Mouse (Mus musculus) cerebellum, adult 2 months (tissue): ENCODE data around the gene Synj2. TPM values are rescaled to one million over a fixed set of nuclear protein-coding genes. Genes with fewer than 3 reads are reported as not detected.

Source experiments
- DNase-seq, 2 experiments: peaks; one replicate each; pipeline ENCODE4 v3.0.0; 2021
- H3K27ac ChIP-seq: fragments of 200-500 bp; 2 replicates; pipeline ENCODE4 v1.5.1; 2012; ENCODE audit warnings: low read length, control low read depth, inconsistent platforms; ENCODE audit not compliant: insufficient read depth
- H3K27me3 ChIP-seq: fragments of 200-500 bp; 2 replicates; pipeline ENCODE4 v1.6.1; 2012; ENCODE audit warnings: inconsistent platforms, mild to moderate bottlenecking, low read length, moderate library complexity; ENCODE audit not compliant: control insufficient read depth, insufficient read depth
- H3K4me1 ChIP-seq: fragments of 200-500 bp; 2 replicates; pipeline ENCODE4 v1.6.1; 2011; ENCODE audit warnings: low read length; ENCODE audit not compliant: control insufficient read depth, insufficient read depth
- H3K4me3 ChIP-seq: fragments of 200-500 bp; replicated peaks from 2 replicates; pipeline ENCODE3; 2011; ENCODE audit warnings: mild to moderate bottlenecking, low read depth, low read length, control low read depth; ENCODE audit not compliant: insufficient read depth
- CTCF ChIP-seq: fragments of 200-500 bp; IDR thresholded peaks from 2 replicates; pipeline ENCODE4 v1.5.1; 2011; ENCODE audit warnings: low read depth, mild to moderate bottlenecking, control low read depth, low read length, moderate library complexity, borderline replicate concordance; ENCODE audit not compliant: insufficient read depth
- POLR2A ChIP-seq: fragments of 200-500 bp; IDR thresholded peaks from 2 replicates; pipeline ENCODE4 v1.6.1; 2011; ENCODE audit warnings: low read length, control low read depth, borderline replicate concordance; ENCODE audit not compliant: insufficient read depth
- WGBS: fragments of 180-500 bp; shearing (Covaris S2); methylation state at CpG from one replicate; pipeline ENCODE4 v1.1.7; 2018; 5-methylcytosine and 5-hydroxymethylcytosine counted together
- polyA plus RNA-seq: library from polyadenylated mRNA; depleted of rRNA; stranded (reverse); fragments of >200 nt; gene quantifications from 2 replicates; pipeline ENCODE4 v1.2.3, GENCODE M21; 2012

Synj2 gene
- polyA plus RNA-seq, 1 experiment: 25.1 TPM

- no peak for DNase-seq
- no peaks in the 10 kb centered on the region for H3K27me3 ChIP-seq
- H3K4me3 ChIP-seq: no peak overlapping the region
- 41% methylated on average over 10 of the region's 10 CpGs for WGBS
- TF ChIP-seq CTCF (no peak), POLR2A (no peak)
- no peak overlapping the region for H3K27ac ChIP-seq
- peaks cover 39% of the 10 kb centered on the region for H3K4me1 ChIP-seq
These were observed 37.5 kb downstream of the Synj2 start for GRCm38 (mm10) chr17:5978505-5979077.

- 70% methylated on average over 6 of the region's 6 CpGs for WGBS
- H3K4me1 ChIP-seq: peaks cover 41% of the 10 kb centered on the region
These were observed 39.8 kb downstream of the Synj2 start for GRCm38 (mm10) chr17:5980860-5981259.

GRCm38 (mm10) chr17:5983150-5983549 is 42.1 kb downstream of the Synj2 start:
- H3K4me3 ChIP-seq: no peak overlapping the region
- DNase-seq: no peak
- H3K27ac ChIP-seq: no peak overlapping the region
- no peaks in the 10 kb centered on the region for H3K27me3 ChIP-seq
- no peak for TF ChIP-seq POLR2A
- no peak for TF ChIP-seq CTCF
- 78% methylated on average over 6 of the region's 6 CpGs for WGBS
- H3K4me1 ChIP-seq: peaks cover 34% of the 10 kb centered on the region

More at GRCm38 (mm10) chr17:5980860-5981259, 39.8 kb downstream of the Synj2 start:
- Histone ChIP-seq H3K4me3 (no peak overlapping the region), H3K27me3 (no peaks in the 10 kb centered on the region), H3K27ac (no peak overlapping the region)
- TF ChIP-seq POLR2A (no peak), CTCF (peak; percentile 42; the same call in 1 of the 2 replicates)
- DNase-seq: no peak

- H3K27me3 ChIP-seq: no peaks in the 10 kb centered on the region
- no peak overlapping the region for H3K4me3 ChIP-seq
- WGBS: 27% methylated on average over 6 of the region's 6 CpGs
- peak; percentile 44 to 47 for DNase-seq
- no peak for TF ChIP-seq CTCF
- H3K27ac ChIP-seq: peak overlapping the region; percentile 43; the same call in 1 of the 2 replicates
- H3K4me1 ChIP-seq: peaks cover 27% of the 10 kb centered on the region
These were observed 42.8 kb downstream of the Synj2 start for GRCm38 (mm10) chr17:5983901-5984300.

- DNase-seq: no peak
- Histone ChIP-seq H3K4me1 (peaks cover 21% of the 10 kb centered on the region), H3K4me3 (no peak overlapping the region), H3K27ac (no peak overlapping the region), H3K27me3 (no peaks in the 10 kb centered on the region)
- 91% methylated on average over 13 of the region's 13 CpGs for WGBS
- TF ChIP-seq POLR2A (no peak), CTCF (no peak)
These were observed 43.7 kb downstream of the Synj2 start for GRCm38 (mm10) chr17:5984700-5985231.

- Histone ChIP-seq H3K27ac (no peak overlapping the region), H3K4me1 (peaks cover 21% of the 10 kb centered on the region), H3K27me3 (no peaks in the 10 kb centered on the region), H3K4me3 (no peak overlapping the region)
- no peak for TF ChIP-seq POLR2A
- WGBS: 85% methylated on average over 1 of the region's 1 CpGs
- DNase-seq: no peak
These were observed 44.2 kb downstream of the Synj2 start for GRCm38 (mm10) chr17:5985271-5985670.

GRCm38 (mm10) chr17:5987271-5988056 is 46.4 kb downstream of the Synj2 start:
- DNase-seq: no peak
- peaks cover 21% of the 10 kb centered on the region for H3K4me1 ChIP-seq
- no peaks in the 10 kb centered on the region for H3K27me3 ChIP-seq
- 68% methylated on average over 11 of the region's 11 CpGs for WGBS
- H3K27ac ChIP-seq: no peak overlapping the region
- H3K4me3 ChIP-seq: no peak overlapping the region
- no peak for TF ChIP-seq CTCF
- no peak for TF ChIP-seq POLR2A

- 71% methylated on average over 4 of the region's 4 CpGs for WGBS
- H3K27ac ChIP-seq: no peak overlapping the region
- H3K4me1 ChIP-seq: peaks cover 19% of the 10 kb centered on the region
- no peaks in the 10 kb centered on the region for H3K27me3 ChIP-seq
- no peak overlapping the region for H3K4me3 ChIP-seq
- TF ChIP-seq POLR2A (no peak), CTCF (no peak)
- no peak for DNase-seq
These were observed 47.0 kb downstream of the Synj2 start for GRCm38 (mm10) chr17:5988102-5988501.
